Comparison of ENCODE assay signal across 1 mouse cellular context in genomic region chr6:8506631-8507030, GRCm38 (mm10).
TF ChIP-seq lines count a peak whose summit lies in the region.

No protein-coding gene starts in this region.

TF ChIP-seq in CH12.LX, 34 proteins besides CTCF, POLR2A, EP300 and RAD21 (continued from another document):
- TF ChIP-seq IRF4 (IDR thresholded peaks at IDR 0.05; ENCODE audit: low read depth, low read length) = no peak
- TF ChIP-seq MAZ (IDR thresholded peaks at IDR 0.05; ENCODE audit: low read depth, low read length) = no peak
- no peak for TF ChIP-seq ETS1 (conservative IDR thresholded peaks at IDR 0.05; ENCODE audit: low read depth, low read length)
TF ChIP-seq in CH12.LX: peak in this region for 0.
